Comparison of ENCODE assay signal across 11 mouse cellular contexts in the genomic region with DNA sequence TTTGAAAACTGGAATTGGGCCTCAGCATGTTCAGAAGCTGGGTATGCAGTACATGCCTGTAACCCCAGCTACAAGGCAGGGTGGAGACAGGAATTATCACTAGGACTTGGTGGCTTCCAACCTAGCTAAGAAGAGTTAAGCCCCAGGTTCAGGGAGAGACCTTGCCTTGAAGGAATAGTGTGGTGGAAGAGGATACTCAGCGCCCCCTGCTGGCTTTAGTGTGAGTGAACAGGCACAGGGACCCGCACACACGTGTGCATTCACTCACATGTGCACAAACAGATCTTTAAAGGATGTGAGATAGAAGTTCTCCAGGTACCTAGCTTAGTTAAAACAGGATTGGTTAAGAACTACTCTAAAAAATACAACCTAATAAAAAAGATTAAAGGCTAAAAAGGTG. TPM values are rescaled to one million over a fixed set of nuclear protein-coding genes. Genes with fewer than 3 reads are reported as not detected.
A peak's percentile ranks its signal among the peaks of the same experiment; 100 is the strongest.
DNase-seq lines count a peak whose midpoint lies in the region; ATAC-seq and TF ChIP-seq lines count a peak whose summit lies in the region.
"Had no signal": no experiment of that assay in that cellular context is flagged by ENCODE, and none has a peak within 500 bp of the region (broad histone marks: within the 10 kb centered on the region; RNA-seq: fewer than 3 reads in every experiment).

No protein-coding gene starts in this region.

- no peaks in the 10 kb centered on the region for H3K9me3 ChIP-seq in ES-Bruce4 (replicated peaks; ENCODE audit: control insufficient read depth, insufficient read depth, low read length, poor library complexity, severe bottlenecking)

- H3K27ac ChIP-seq in ES-Bruce4 (ENCODE audit: insufficient read depth, low read length), result no peak overlapping the region
- no peak overlapping the region for H3K27ac ChIP-seq in bone marrow, adult 2 months (ENCODE audit: control insufficient read depth, insufficient read depth, low read depth, low read length, poor library complexity)

- WGBS in lung, adult 2 months, result 70% methylated on average over 3 of the region's 3 CpGs
- WGBS in bone marrow, adult 2 months, result 82% methylated on average over 3 of the region's 3 CpGs

- peaks cover 21% of the 10 kb centered on the region for H3K36me3 ChIP-seq in ES-Bruce4 (ENCODE audit: control insufficient read depth, insufficient read depth, low read length, poor library complexity, severe bottlenecking)

- no peak for TF ChIP-seq EP300 in ES-Bruce4 (IDR thresholded peaks at IDR 0.05; ENCODE audit: insufficient read depth, low read depth, low read length)

- TF ChIP-seq CTCF in lung, adult 2 months (IDR thresholded peaks at IDR 0.05; ENCODE audit: insufficient read depth, low read length), result 0 out of 2 replicates have a peak, but pooled peaks have one; percentile 19
- TF ChIP-seq CTCF in ES-Bruce4 (IDR thresholded peaks at IDR 0.05; ENCODE audit: low read depth, low read length), result peak; percentile 64
- peak; percentile 49 for TF ChIP-seq CTCF in bone marrow, adult 2 months (IDR thresholded peaks at IDR 0.05; ENCODE audit: control insufficient read depth, insufficient read depth, low read length)

- peaks cover 3% of the 10 kb centered on the region; the same call in 1 of the 2 replicates for H3K4me1 ChIP-seq in lung, adult 2 months (ENCODE audit: control insufficient read depth, insufficient read depth, low read length)
- H3K4me1 ChIP-seq in ES-Bruce4 (ENCODE audit: control insufficient read depth, insufficient read depth, low read length), result no peaks in the 10 kb centered on the region
- H3K4me1 ChIP-seq in bone marrow, adult 2 months (ENCODE audit: control insufficient read depth, insufficient read depth, low read length), result no peaks in the 10 kb centered on the region; the same call in none of the 2 replicates

- DNase-seq in lung, adult 2 months, result no peak
- no peak for DNase-seq in lung, postnatal 36 days
- DNase-seq in gastrocnemius, postnatal 14 days, result no peak
- DNase-seq in neural tube, embryonic 10.5 days (ENCODE audit: extremely low spot score, low spot score), result no peak
- DNase-seq in spleen, postnatal 4 days (ENCODE audit: low spot score in 2 of 2), result no peak
- DNase-seq: cerebellum, adult 9-10 months; gastrocnemius, postnatal 25 days had no signal

- no peak overlapping the region for H3K9ac ChIP-seq in ES-Bruce4 (ENCODE audit: low read depth, poor library complexity, severe bottlenecking)

- intact Hi-C loops in gastrocnemius, postnatal 14 days (cut with DNase I; ENCODE audit: low total_unique reads), result no loop called here

- no peak overlapping the region for H3K4me3 ChIP-seq in lung, adult 2 months (replicated peaks; ENCODE audit: extremely low read depth, low read depth, low read length)
- no peak overlapping the region for H3K4me3 ChIP-seq in ES-Bruce4 (ENCODE audit: low read depth, low read length)
- H3K4me3 ChIP-seq in bone marrow, adult 2 months (replicated peaks; ENCODE audit: control insufficient read depth, low read depth, low read length), result no peak overlapping the region
- H3K4me3 ChIP-seq: myocyte had no signal

- ATAC-seq in megakaryocyte, adult 5-6 weeks (ENCODE audit: poor library complexity, severe bottlenecking), result peak; percentile 54; the same call in 1 of the 2 replicates

- no peak for TF ChIP-seq POLR2A in lung, adult 2 months (IDR thresholded peaks at IDR 0.05; ENCODE audit: borderline replicate concordance, extremely low read depth, low read depth, low read length)
- TF ChIP-seq POLR2A in ES-Bruce4 (IDR thresholded peaks at IDR 0.05; ENCODE audit: insufficient read depth, low read length), result no peak
- TF ChIP-seq POLR2A in bone marrow, adult 2 months (IDR thresholded peaks at IDR 0.05; ENCODE audit: borderline replicate concordance, control insufficient read depth, low read depth, low read length), result no peak

- no peaks in the 10 kb centered on the region for H3K27me3 ChIP-seq in ES-Bruce4 (ENCODE audit: control insufficient read depth, insufficient read depth, low read length, poor library complexity, severe bottlenecking)

RNA-seq across cellular contexts. Expression of a gene that starts 5.8 kb away (rescaled TPM):
- 11.0 and 13.2 TPM in 2 replicates for polyA plus RNA-seq in lung, adult 2 months (2012; rRNA removed)
- polyA plus RNA-seq in ES-Bruce4 (2011; ENCODE audit: insufficient read depth, insufficient read length, low read depth, missing spikeins), result 39.5 and 47.3 TPM in 2 replicates
- polyA plus RNA-seq in bone marrow, adult 2 months (2011; ENCODE audit: insufficient read depth, insufficient read length, low replicate concordance, missing spikeins), result 8.3 and 12.6 TPM in 2 replicates
- total RNA-seq in megakaryocyte, adult 5-6 weeks (2015), result 21.5 and 22.1 TPM in 2 replicates
- total RNA-seq in megakaryocyte, adult 5-6 weeks (2017), result 26.3 and 26.5 TPM in 2 replicates
- total RNA-seq in gastrocnemius, postnatal 14 days (2021), result 10 to 100 TPM in 1 of 2 experiments, 1 to 10 TPM in 1; 9.6 to 10.4 TPM

RNA-seq across cellular contexts. Expression of a gene that starts 5.9 kb away (rescaled TPM):
- 11.6 and 19.3 TPM in 2 replicates for polyA plus RNA-seq in lung, adult 2 months (2012; rRNA removed)
- polyA plus RNA-seq in ES-Bruce4 (2011; ENCODE audit: insufficient read depth, insufficient read length, low read depth, missing spikeins), result 99.6 and 101 TPM in 2 replicates
- 39.9 and 40.9 TPM in 2 replicates for polyA plus RNA-seq in bone marrow, adult 2 months (2011; ENCODE audit: insufficient read depth, insufficient read length, low replicate concordance, missing spikeins)
- 53.8 and 57.3 TPM in 2 replicates for total RNA-seq in megakaryocyte, adult 5-6 weeks (2015)
- 67.1 and 70.0 TPM in 2 replicates for total RNA-seq in megakaryocyte, adult 5-6 weeks (2017)
- total RNA-seq in gastrocnemius, postnatal 14 days (2021), result 10 to 100 TPM; 13.2 to 17.5 TPM

RNA-seq across cellular contexts. Expression of a gene that starts 51.8 kb away (rescaled TPM):
- 21.2 and 33.3 TPM in 2 replicates for polyA plus RNA-seq in lung, adult 2 months (2012; rRNA removed)
- polyA plus RNA-seq in ES-Bruce4 (2011; ENCODE audit: insufficient read depth, insufficient read length, low read depth, missing spikeins), result 20.1 and 21.3 TPM in 2 replicates
- polyA plus RNA-seq in bone marrow, adult 2 months (2011; ENCODE audit: insufficient read depth, insufficient read length, low replicate concordance, missing spikeins), result 25.2 and 49.3 TPM in 2 replicates
- 49.3 and 53.8 TPM in 2 replicates for total RNA-seq in megakaryocyte, adult 5-6 weeks (2015)
- 51.0 and 55.0 TPM in 2 replicates for total RNA-seq in megakaryocyte, adult 5-6 weeks (2017)
- 1 to 10 TPM; 7.5 to 7.8 TPM for total RNA-seq in gastrocnemius, postnatal 14 days (2021)
